Mouse (Mus musculus) kidney, adult 2 months (tissue): ENCODE measurements around the gene Btbd35f1. TPM values are rescaled to one million over a fixed set of nuclear protein-coding genes. Genes with fewer than 3 reads are reported as not detected.
"Not testable (repeated sequence)": the region's sequence is repeated elsewhere in the genome, so short reads cannot be mapped to it uniquely, and the experiment has no call there.

ENCODE experiments used
- DNase-seq: peaks from one replicate; pipeline ENCODE4 v3.0.0; 2021
- H3K27ac ChIP-seq: fragments of 200-500 bp; 2 replicates; pipeline ENCODE4 v1.5.1; 2012; ENCODE audit warnings: low read depth, low read length, control low read depth, inconsistent platforms; ENCODE audit not compliant: insufficient read depth
- H3K27me3 ChIP-seq: fragments of 200-500 bp; replicated peaks from 2 replicates; pipeline ENCODE4 v1.6.1; 2012; ENCODE audit warnings: mild to moderate bottlenecking, moderate library complexity, low read length, inconsistent platforms; ENCODE audit not compliant: control insufficient read depth, insufficient read depth
- H3K36me3 ChIP-seq: fragments of 200-500 bp; 2 replicates; pipeline ENCODE4 v1.6.1; 2012; ENCODE audit warnings: mild to moderate bottlenecking, moderate library complexity, low read length, inconsistent platforms; ENCODE audit not compliant: control insufficient read depth, insufficient read depth
- H3K4me1 ChIP-seq: fragments of 200-500 bp; 2 replicates; pipeline ENCODE4 v1.6.1; 2011; ENCODE audit warnings: low read length; ENCODE audit not compliant: control insufficient read depth, insufficient read depth
- H3K4me3 ChIP-seq: fragments of 200-500 bp; 2 replicates; pipeline ENCODE4 v1.5.1; 2011; ENCODE audit warnings: mild to moderate bottlenecking, low read depth, low read length, control low read depth; ENCODE audit not compliant: insufficient read depth
- WGBS: fragments of 180-500 bp; shearing (Covaris S2); methylation state at CpG from one replicate; pipeline ENCODE4 v1.1.7; 2018; 5-methylcytosine and 5-hydroxymethylcytosine counted together
- polyA plus RNA-seq: library from polyadenylated mRNA; depleted of rRNA; stranded (reverse); fragments of >200 nt; gene quantifications from 2 replicates; pipeline ENCODE4 v1.2.3, GENCODE M21; 2012; rRNA removed

Gene Btbd35f1
- not detected in 2 replicates for polyA plus RNA-seq

DNA sequence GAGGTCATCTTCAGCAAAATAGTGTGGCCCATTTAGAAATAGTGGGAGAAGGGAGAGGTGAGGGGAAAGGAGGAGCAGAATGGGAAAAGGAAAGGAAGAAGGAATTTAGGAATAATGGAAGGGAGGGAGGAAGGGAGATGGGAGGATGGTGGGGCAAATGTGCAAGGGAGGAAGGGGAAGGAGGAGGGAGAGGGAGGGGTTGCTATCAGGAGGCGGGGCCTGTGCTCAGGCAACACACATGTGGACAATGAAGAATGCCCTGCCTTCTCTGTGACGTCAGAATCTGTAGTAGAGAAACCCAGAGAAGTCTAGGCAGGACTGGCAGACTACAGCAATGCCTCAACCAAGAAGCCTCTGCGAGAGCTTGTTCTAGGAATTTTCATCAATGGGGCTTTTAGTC is at the start of gene Btbd35f1:
Gene Btbd35f1 (plus strand): TSS at position 301 of the 400 bp plus-strand sequence.
- H3K36me3 ChIP-seq, H3K27me3 ChIP-seq, DNase-seq, H3K4me1 ChIP-seq, H3K4me3 ChIP-seq, H3K27ac ChIP-seq: not testable (repeated sequence)
- WGBS: no CpG with 5 or more reads among the region's 3 CpGs

DNA sequence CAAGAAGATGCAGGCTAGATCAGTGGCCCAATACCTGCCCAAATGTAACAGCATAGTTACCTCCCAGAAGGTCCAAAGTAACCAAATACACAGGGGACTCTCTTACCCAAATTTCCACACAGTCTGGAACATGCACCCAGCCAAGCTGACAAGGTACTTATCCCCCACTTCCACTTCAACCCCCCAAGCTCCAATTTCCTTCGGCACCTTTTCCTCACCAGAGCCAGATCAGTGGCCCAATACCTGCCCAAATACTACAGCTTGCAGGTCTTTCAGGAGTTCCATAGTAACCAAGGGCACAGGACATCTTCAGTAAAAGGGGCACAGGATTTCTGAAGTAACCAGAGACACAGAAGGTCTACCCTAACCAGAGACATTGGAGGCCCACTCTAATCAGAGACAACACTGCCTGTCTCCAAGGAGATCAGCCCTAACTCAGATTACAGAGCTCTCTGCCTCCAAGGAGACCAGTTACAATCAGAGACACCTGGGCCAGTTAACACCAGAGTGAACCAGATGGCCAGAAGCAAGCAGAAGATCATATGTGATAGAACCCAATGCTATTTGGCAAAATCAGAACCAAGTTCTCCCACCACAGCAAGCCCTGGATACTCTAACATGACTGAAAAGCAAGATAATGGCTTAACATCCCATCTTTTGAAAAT is 31.2 kb downstream of the Btbd35f1 start:
- WGBS: 76% methylated on average over 1 of the region's 1 CpGs
- not testable (repeated sequence) for H3K4me3 ChIP-seq, DNase-seq, H3K4me1 ChIP-seq, H3K36me3 ChIP-seq, H3K27ac ChIP-seq, H3K27me3 ChIP-seq

DNA sequence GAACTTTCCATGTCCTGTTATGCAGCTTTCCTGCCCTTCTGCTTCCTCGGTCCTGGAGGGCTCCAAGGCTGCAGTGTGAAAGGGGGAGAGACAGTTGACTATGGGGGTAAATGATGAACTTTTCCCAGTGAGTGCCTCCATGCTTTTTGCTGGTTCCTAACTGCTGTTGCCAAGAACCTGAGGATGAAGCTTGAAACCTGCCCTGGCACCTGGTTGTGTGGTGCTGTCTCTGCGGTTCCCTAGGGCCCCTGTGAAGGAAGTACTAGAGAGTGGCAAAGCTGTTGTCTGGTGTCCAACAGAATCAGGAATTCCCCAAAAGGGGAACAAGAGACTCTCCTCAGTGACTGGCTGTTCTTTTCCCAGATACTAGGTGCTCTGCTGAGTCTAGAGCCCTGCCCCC is 41.2 kb downstream of the Btbd35f1 start:
- not testable (repeated sequence) for DNase-seq, H3K27ac ChIP-seq
- WGBS: 94% methylated on average over 1 of the region's 2 CpGs

DNA sequence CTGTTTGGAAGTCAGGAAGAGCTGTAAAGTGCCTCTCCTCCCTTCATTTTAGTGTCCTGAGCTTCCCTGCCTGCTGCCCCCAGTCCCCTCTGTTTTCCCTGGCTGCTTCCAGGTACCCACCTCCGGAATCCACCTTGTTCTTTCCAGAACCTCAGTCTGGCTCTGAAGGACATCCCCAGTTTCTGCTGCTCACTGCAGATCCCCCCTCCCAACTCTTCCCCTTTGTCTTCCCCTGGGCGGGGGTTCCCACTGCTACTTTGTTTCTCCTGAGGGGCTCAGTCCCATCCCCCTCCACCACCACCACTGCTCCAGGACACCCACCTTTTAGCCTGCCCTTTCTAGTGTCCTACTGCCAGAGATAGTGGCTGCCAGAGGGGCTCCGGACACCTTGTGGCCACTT is 41.6 kb downstream of the Btbd35f1 start:
- not testable (repeated sequence) for H3K4me3 ChIP-seq, H3K27me3 ChIP-seq, H3K27ac ChIP-seq, H3K36me3 ChIP-seq, DNase-seq, H3K4me1 ChIP-seq
- 80% methylated on average over 3 of the region's 3 CpGs for WGBS

More for the DNA sequence above, 41.2 kb downstream of the Btbd35f1 start:
- H3K4me3 ChIP-seq, H3K27me3 ChIP-seq, H3K36me3 ChIP-seq, H3K4me1 ChIP-seq: not testable (repeated sequence)

Other genes starting within 250 kb of the Btbd35f1 start
- gene Gm5926, start 90.7 kb downstream of the Btbd35f1 start, polyA plus RNA-seq: not detected in 2 replicates
- gene Btbd35f21, start 166.1 kb downstream of the Btbd35f1 start, polyA plus RNA-seq: not detected in 2 replicates